Mouse (Mus musculus): Measurements from ENCODE around the gene Ehmt1. TPM values are rescaled to one million over a fixed set of nuclear protein-coding genes. Genes with fewer than 3 reads are reported as not detected.

The Ehmt1 gene
- polyA plus RNA-seq, 1 experiment = 294 TPM

GRCm38 (mm10) chr2:24901055-24901454 lies 18.4 kb downstream of the Ehmt1 start:
- Histone ChIP-seq H3K4me3 (ENCODE audit: insufficient read depth, low read depth, low read length) (no peak overlapping the region), H3K4me1 (ENCODE audit: control insufficient read depth, insufficient read depth, low read length) (peaks cover 9% of the 10 kb centered on the region), H3K27ac (ENCODE audit: insufficient read depth, low read depth, low read length) (no peak overlapping the region)
- WGBS = 20% methylated on average over 5 of the region's 5 CpGs
- TF ChIP-seq POLR2A (IDR thresholded peaks at IDR 0.05; ENCODE audit: insufficient read depth, low read depth, low read length) = no peak
- TF ChIP-seq CTCF (IDR thresholded peaks at IDR 0.05; ENCODE audit: insufficient read depth, low read depth, low read length) = no peak

GRCm38 (mm10) chr2:24899292-24899691 lies 20.1 kb downstream of the Ehmt1 start:
- Histone ChIP-seq H3K4me1 (ENCODE audit: control insufficient read depth, insufficient read depth, low read length) (peaks cover 5% of the 10 kb centered on the region), H3K27ac (ENCODE audit: insufficient read depth, low read depth, low read length) (no peak overlapping the region), H3K4me3 (ENCODE audit: insufficient read depth, low read depth, low read length) (no peak overlapping the region)
- WGBS = 66% methylated on average over 2 of the region's 2 CpGs
- TF ChIP-seq CTCF (IDR thresholded peaks at IDR 0.05; ENCODE audit: insufficient read depth, low read depth, low read length) (no peak), POLR2A (IDR thresholded peaks at IDR 0.05; ENCODE audit: insufficient read depth, low read depth, low read length) (no peak)

- Histone ChIP-seq H3K4me3 (ENCODE audit: insufficient read depth, low read depth, low read length) (no peak overlapping the region), H3K27ac (ENCODE audit: insufficient read depth, low read depth, low read length) (no peak overlapping the region; the same call in 1 of the 2 replicates), H3K4me1 (ENCODE audit: control insufficient read depth, insufficient read depth, low read length) (peaks cover 5% of the 10 kb centered on the region)
- WGBS = 78% methylated on average over 4 of the region's 4 CpGs
- TF ChIP-seq CTCF (IDR thresholded peaks at IDR 0.05; ENCODE audit: insufficient read depth, low read depth, low read length) (no peak), POLR2A (IDR thresholded peaks at IDR 0.05; ENCODE audit: insufficient read depth, low read depth, low read length) (no peak)
Measured at GRCm38 (mm10) chr2:24896761-24897160, 22.7 kb downstream of the Ehmt1 start.

- 97% methylated on average over 1 of the region's 1 CpGs for WGBS
- TF ChIP-seq POLR2A (IDR thresholded peaks at IDR 0.05; ENCODE audit: insufficient read depth, low read depth, low read length) (no peak), CTCF (IDR thresholded peaks at IDR 0.05; ENCODE audit: insufficient read depth, low read depth, low read length) (no peak)
- Histone ChIP-seq H3K4me3 (ENCODE audit: insufficient read depth, low read depth, low read length) (no peak overlapping the region), H3K27ac (ENCODE audit: insufficient read depth, low read depth, low read length) (no peak overlapping the region), H3K4me1 (ENCODE audit: control insufficient read depth, insufficient read depth, low read length) (peaks cover 6% of the 10 kb centered on the region)
Measured at GRCm38 (mm10) chr2:24894211-24894610, 25.2 kb downstream of the Ehmt1 start.

- H3K4me3 ChIP-seq (ENCODE audit: insufficient read depth, low read depth, low read length) = no peak overlapping the region
- TF ChIP-seq CTCF (IDR thresholded peaks at IDR 0.05; ENCODE audit: insufficient read depth, low read depth, low read length) = no peak
- TF ChIP-seq POLR2A (IDR thresholded peaks at IDR 0.05; ENCODE audit: insufficient read depth, low read depth, low read length) = no peak
- WGBS = 92% methylated on average over 5 of the region's 5 CpGs
- H3K4me1 ChIP-seq (ENCODE audit: control insufficient read depth, insufficient read depth, low read length) = peaks cover 6% of the 10 kb centered on the region
- H3K27ac ChIP-seq (ENCODE audit: insufficient read depth, low read depth, low read length) = 0 out of 2 replicates have a peak overlapping the region, but pooled peaks have one; percentile 17
Measured at GRCm38 (mm10) chr2:24892318-24892717, 27.1 kb downstream of the Ehmt1 start.

GRCm38 (mm10) chr2:24890541-24891447 lies 28.6 kb downstream of the Ehmt1 start:
- TF ChIP-seq CTCF (IDR thresholded peaks at IDR 0.05; ENCODE audit: insufficient read depth, low read depth, low read length) (no peak), POLR2A (IDR thresholded peaks at IDR 0.05; ENCODE audit: insufficient read depth, low read depth, low read length) (no peak)
- no peak overlapping the region for H3K4me3 ChIP-seq (ENCODE audit: insufficient read depth, low read depth, low read length)
- H3K4me1 ChIP-seq (ENCODE audit: control insufficient read depth, insufficient read depth, low read length) = peaks cover 6% of the 10 kb centered on the region
- H3K27ac ChIP-seq (ENCODE audit: insufficient read depth, low read depth, low read length) = no peak overlapping the region
- WGBS = 41% methylated on average over 6 of the region's 6 CpGs

GRCm38 (mm10) chr2:24888895-24889294 lies 30.5 kb downstream of the Ehmt1 start:
- no peak overlapping the region for H3K4me3 ChIP-seq (ENCODE audit: insufficient read depth, low read depth, low read length)
- no peak for TF ChIP-seq CTCF (IDR thresholded peaks at IDR 0.05; ENCODE audit: insufficient read depth, low read depth, low read length)
- TF ChIP-seq POLR2A (IDR thresholded peaks at IDR 0.05; ENCODE audit: insufficient read depth, low read depth, low read length) = no peak
- 70% methylated on average over 5 of the region's 5 CpGs for WGBS
- peaks cover 10% of the 10 kb centered on the region for H3K4me1 ChIP-seq (ENCODE audit: control insufficient read depth, insufficient read depth, low read length)
- H3K27ac ChIP-seq (ENCODE audit: insufficient read depth, low read depth, low read length) = no peak overlapping the region

GRCm38 (mm10) chr2:24880686-24881085 lies 38.7 kb downstream of the Ehmt1 start:
- Histone ChIP-seq H3K27ac (ENCODE audit: insufficient read depth, low read depth, low read length) (no peak overlapping the region), H3K4me3 (ENCODE audit: insufficient read depth, low read depth, low read length) (no peak overlapping the region), H3K4me1 (ENCODE audit: control insufficient read depth, insufficient read depth, low read length) (peaks cover 3% of the 10 kb centered on the region; the same call in 1 of the 2 replicates)
- 90% methylated on average over 2 of the region's 2 CpGs for WGBS
- no peak for TF ChIP-seq CTCF (IDR thresholded peaks at IDR 0.05; ENCODE audit: insufficient read depth, low read depth, low read length)
- no peak for TF ChIP-seq POLR2A (IDR thresholded peaks at IDR 0.05; ENCODE audit: insufficient read depth, low read depth, low read length)

GRCm38 (mm10) chr2:24870952-24871351 lies 48.5 kb downstream of the Ehmt1 start:
- WGBS = 100% methylated on average over 1 of the region's 1 CpGs
- TF ChIP-seq POLR2A (IDR thresholded peaks at IDR 0.05; ENCODE audit: insufficient read depth, low read depth, low read length) (no peak), CTCF (IDR thresholded peaks at IDR 0.05; ENCODE audit: insufficient read depth, low read depth, low read length) (no peak)
- no peak overlapping the region for H3K4me3 ChIP-seq (ENCODE audit: insufficient read depth, low read depth, low read length)

More at GRCm38 (mm10) chr2:24870952-24871351, 48.5 kb downstream of the Ehmt1 start:
- H3K4me1 ChIP-seq (ENCODE audit: control insufficient read depth, insufficient read depth, low read length) = no peaks in the 10 kb centered on the region
- H3K27ac ChIP-seq (ENCODE audit: insufficient read depth, low read depth, low read length) = no peak overlapping the region
